Mouse (Mus musculus) heart, embryonic 11.5 days (tissue): ENCODE results near the gene Vmn1r120. TPM values are rescaled to one million over a fixed set of nuclear protein-coding genes. Genes with fewer than 3 reads are reported as not detected.
"Not testable (repeated sequence)": the region's sequence is repeated elsewhere in the genome, so short reads cannot be mapped to it uniquely, and the experiment has no call there.

Experiments
- ATAC-seq: fragments of 200-750 bp; cut with Nextera tagmentation; replicated peaks from 2 replicates; pipeline ENCODE4 v1.8.0; 2017; ENCODE audit warnings: moderate library complexity; ENCODE audit not compliant: insufficient number of reproducible peaks, low FRiP score, low TSS enrichment
- H3K27ac ChIP-seq: fragments of 300-500 bp; sonication (generic); 2 replicates; pipeline ENCODE4 v1.5.1; 2014; ENCODE audit warnings: mild to moderate bottlenecking, low read depth, low read length
- H3K27me3 ChIP-seq: fragments of 300-500 bp; sonication (generic); 2 replicates; pipeline ENCODE4 v1.6.1; 2014; ENCODE audit warnings: mild to moderate bottlenecking, low read length, mixed read lengths; ENCODE audit not compliant: control insufficient read depth, insufficient read depth
- H3K36me3 ChIP-seq: fragments of 300-500 bp; sonication (generic); 2 replicates; pipeline ENCODE4 v1.6.1; 2014; ENCODE audit warnings: mild to moderate bottlenecking, low read length, moderate library complexity, mixed read lengths; ENCODE audit not compliant: control insufficient read depth, insufficient read depth
- H3K4me1 ChIP-seq: fragments of 300-500 bp; sonication (generic); 2 replicates; pipeline ENCODE4 v1.6.1; 2014; ENCODE audit warnings: low read length; ENCODE audit not compliant: control insufficient read depth, insufficient read depth
- H3K4me2 ChIP-seq: fragments of 300-500 bp; sonication (generic); 2 replicates; pipeline ENCODE4 v1.6.1; 2014; ENCODE audit warnings: mild to moderate bottlenecking, moderate library complexity
- H3K4me3 ChIP-seq: fragments of 300-500 bp; sonication (generic); 2 replicates; pipeline ENCODE4 v1.5.1; 2014; ENCODE audit warnings: low read depth, low read length
- H3K9ac ChIP-seq: fragments of 300-500 bp; sonication (generic); 2 replicates; pipeline ENCODE4 v1.6.1; 2014; ENCODE audit warnings: mild to moderate bottlenecking, low read depth, low read length, moderate library complexity
- H3K9me3 ChIP-seq: fragments of 300-500 bp; sonication (generic); replicated peaks from 2 replicates; pipeline ENCODE4 v1.6.1; 2016; ENCODE audit warnings: low read length; ENCODE audit not compliant: control insufficient read depth
- WGBS: fragments of 180-500 bp; shearing (Covaris S2); extraction: QIAGEN DNeasy Blood & Tissue Kit; methylation state at CpG from one replicate; pipeline ENCODE4 v1.1.7; 2014; ENCODE audit not compliant: insufficient replicate concordance; 5-methylcytosine and 5-hydroxymethylcytosine counted together
- polyA plus RNA-seq: library from polyadenylated mRNA; unstranded; fragments of >200 nt; fragmentation: Nextera tagmentation; extraction: Ambion mirVana; gene quantifications from 2 replicates; pipeline ENCODE4 v1.2.1, GENCODE M21; 2014

The Vmn1r120 gene
- not detected in 2 replicates for polyA plus RNA-seq

GRCm38 (mm10) chr7:21053684-21054083, at the start of gene Vmn1r120:
Gene Vmn1r120, minus strand, starts transcription at chr7:21053784.
- not testable (repeated sequence) for H3K36me3 ChIP-seq, H3K9ac ChIP-seq, ATAC-seq, H3K4me2 ChIP-seq, H3K4me3 ChIP-seq, H3K27me3 ChIP-seq, H3K9me3 ChIP-seq, H3K27ac ChIP-seq, H3K4me1 ChIP-seq
- 100% methylated on average over 1 of the region's 1 CpGs for WGBS

GRCm38 (mm10) chr7:21098413-21098812, 44.8 kb upstream of the Vmn1r120 start, which contains the start of gene Vmn1r121:
Gene Vmn1r121, minus strand, starts transcription at chr7:21098513.
- H3K4me1 ChIP-seq, H3K36me3 ChIP-seq, H3K27ac ChIP-seq, ATAC-seq, H3K9me3 ChIP-seq, H3K27me3 ChIP-seq, H3K4me2 ChIP-seq, H3K9ac ChIP-seq, H3K4me3 ChIP-seq: not testable (repeated sequence)
- WGBS: 63% methylated on average over 4 of the region's 5 CpGs

GRCm38 (mm10) chr7:21012355-21012754, 41.2 kb downstream of the Vmn1r120 start, which contains the start of gene Vmn1r119:
Gene Vmn1r119, minus strand, starts transcription at chr7:21012455.
- not testable (repeated sequence) for ATAC-seq, H3K9ac ChIP-seq, H3K9me3 ChIP-seq, H3K4me2 ChIP-seq, H3K4me1 ChIP-seq, H3K36me3 ChIP-seq, H3K27me3 ChIP-seq, H3K27ac ChIP-seq, H3K4me3 ChIP-seq
- no CpG with 5 or more reads among the region's 2 CpGs for WGBS

Other genes starting within 250 kb of the Vmn1r120 start
- gene Vmn1r114, start 241.6 kb downstream of the Vmn1r120 start, polyA plus RNA-seq: not detected in 2 replicates
- gene Vmn1r115, start 208.8 kb downstream of the Vmn1r120 start, polyA plus RNA-seq: not detected in 2 replicates
- gene Vmn1r116, start 181.5 kb downstream of the Vmn1r120 start, polyA plus RNA-seq: not detected in 2 replicates
- gene Vmn1r117, start 169.7 kb downstream of the Vmn1r120 start, polyA plus RNA-seq: not detected in 2 replicates
- not detected in 2 replicates for gene Vmn1r118, start 141.4 kb downstream of the Vmn1r120 start, polyA plus RNA-seq
- gene Vmn1r119, start 41.3 kb downstream of the Vmn1r120 start, polyA plus RNA-seq: not detected in 2 replicates
- not detected in 2 replicates for gene Vmn1r121, start 44.7 kb upstream of the Vmn1r120 start, polyA plus RNA-seq
- not detected in 2 replicates for gene Vmn1r122, start 80.3 kb upstream of the Vmn1r120 start, polyA plus RNA-seq
- not detected in 2 replicates for gene Vmn1r123, start 108.4 kb upstream of the Vmn1r120 start, polyA plus RNA-seq
- gene Gm5157, start 136.6 kb upstream of the Vmn1r120 start, polyA plus RNA-seq: not detected in 2 replicates
- not detected in 2 replicates for gene Vmn1r124, start 206.8 kb upstream of the Vmn1r120 start, polyA plus RNA-seq
- gene Vmn1r125, start 218.4 kb upstream of the Vmn1r120 start, polyA plus RNA-seq: not detected in 2 replicates
- gene Vmn1r126, start 247.7 kb upstream of the Vmn1r120 start, polyA plus RNA-seq: not detected in 2 replicates